Mouse (Mus musculus) lung, embryonic 14.5 days (tissue): ENCODE data around the gene Zcchc14. TPM values are rescaled to one million over a fixed set of nuclear protein-coding genes. Genes with fewer than 3 reads are reported as not detected.

Experiments used
- ATAC-seq: fragments of 200-750 bp; cut with Nextera tagmentation; 2 replicates; pipeline ENCODE4 v1.8.0; 2017; ENCODE audit warnings: mild to moderate bottlenecking, moderate TSS enrichment, moderate library complexity; ENCODE audit not compliant: insufficient read depth
- DNase-seq: peaks from one replicate; pipeline ENCODE4 v3.0.0-alpha.2; 2015
- H3K27ac ChIP-seq: fragments of 300-500 bp; sonication (generic); 2 replicates; pipeline ENCODE4 v1.5.1; 2014; ENCODE audit warnings: low read depth, mild to moderate bottlenecking, moderate library complexity
- H3K27me3 ChIP-seq: fragments of 300-500 bp; sonication (generic); 2 replicates; pipeline ENCODE4 v1.6.1; 2014; ENCODE audit warnings: low read length, control low read depth; ENCODE audit not compliant: insufficient read depth
- H3K36me3 ChIP-seq: fragments of 300-500 bp; sonication (generic); 2 replicates; pipeline ENCODE4 v1.6.1; 2014; ENCODE audit warnings: control low read depth; ENCODE audit not compliant: insufficient read depth
- H3K4me1 ChIP-seq: fragments of 300-500 bp; sonication (generic); 2 replicates; pipeline ENCODE4 v1.6.1; 2014; ENCODE audit warnings: antibody characterized with exemption, control low read depth; ENCODE audit not compliant: insufficient read depth
- H3K4me2 ChIP-seq: fragments of 300-500 bp; sonication (generic); 2 replicates; pipeline ENCODE4 v1.6.1; 2014; ENCODE audit warnings: mild to moderate bottlenecking
- H3K4me3 ChIP-seq: fragments of 300-500 bp; sonication (generic); 2 replicates; pipeline ENCODE4 v1.5.1; 2014; ENCODE audit warnings: low read depth, low read length
- H3K9ac ChIP-seq: fragments of 300-500 bp; sonication (generic); 2 replicates; pipeline ENCODE4 v1.6.1; 2014
- H3K9me3 ChIP-seq: fragments of 300-500 bp; sonication (generic); 2 replicates; pipeline ENCODE4 v1.6.1; 2016; ENCODE audit warnings: low read depth, low read length, control low read depth
- CTCF ChIP-seq: IDR thresholded peaks from 2 replicates; pipeline ENCODE4 v1.5.1; 2016; ENCODE audit warnings: antibody characterized with exemption, low read depth
- WGBS: fragments of 180-500 bp; shearing (Covaris S2); extraction: QIAGEN DNeasy Blood & Tissue Kit; methylation state at CpG from one replicate; pipeline ENCODE4 v1.1.7; 2014; 5-methylcytosine and 5-hydroxymethylcytosine counted together
- polyA plus RNA-seq: library from polyadenylated mRNA; unstranded; fragments of >200 nt; fragmentation: Nextera tagmentation; extraction: Ambion mirVana; gene quantifications from 2 replicates; pipeline ENCODE4 v1.2.1, GENCODE M21; 2014

Zcchc14 gene
- 23.0 and 25.0 TPM in 2 replicates for polyA plus RNA-seq

- Histone ChIP-seq H3K36me3 (0 out of 2 replicates have a peak, but pooled peaks cover 10% of the 10 kb centered on the region), H3K4me1 (peaks cover 27% of the 10 kb centered on the region), H3K4me2 (peak within 1 kb of the TSS; percentile 98), H3K27me3 (no peaks in the 10 kb centered on the region), H3K9me3 (no peaks in the 10 kb centered on the region), H3K9ac (peak within 1 kb of the TSS; percentile 86), H3K27ac (peak within 1 kb of the TSS; percentile 89), H3K4me3 (peak within 1 kb of the TSS; percentile 77)
- peak; percentile 99 for DNase-seq
- no peak for TF ChIP-seq CTCF
- ATAC-seq, result peak; percentile 99
- WGBS, result under 1% methylated on average over 66 of the region's 67 CpGs
Observed at GRCm38 (mm10) chr8:121652774-121653323, at the start of gene Zcchc14. TSS of gene Zcchc14 (minus strand) at chr8:121652901.

- WGBS, result 86% methylated on average over 2 of the region's 2 CpGs
- Histone ChIP-seq H3K9ac (no peak overlapping the region), H3K9me3 (no peaks in the 10 kb centered on the region), H3K4me1 (no peaks in the 10 kb centered on the region), H3K36me3 (no peaks in the 10 kb centered on the region), H3K27me3 (no peaks in the 10 kb centered on the region), H3K4me2 (no peak overlapping the region), H3K4me3 (no peak overlapping the region), H3K27ac (no peak overlapping the region)
- DNase-seq (no peak), ATAC-seq (no peak)
- no peak for TF ChIP-seq CTCF
Observed at GRCm38 (mm10) chr8:121699936-121700335, 47.2 kb upstream of the Zcchc14 start.

GRCm38 (mm10) chr8:121698615-121699101 is 46.0 kb upstream of the Zcchc14 start:
- H3K4me3 ChIP-seq, result peak overlapping the region; percentile 21
- WGBS, result 3% methylated on average over 9 of the region's 9 CpGs
- H3K9ac ChIP-seq, result 0 out of 2 replicates have a peak overlapping the region, but pooled peaks have one; percentile 4
- no peak for TF ChIP-seq CTCF
- no peaks in the 10 kb centered on the region for H3K36me3 ChIP-seq
- peak overlapping the region; percentile 26; the same call in 1 of the 2 replicates for H3K27ac ChIP-seq
- ATAC-seq, result peak; percentile 63
- no peaks in the 10 kb centered on the region for H3K27me3 ChIP-seq
- DNase-seq, result peak; percentile 32
- H3K9me3 ChIP-seq, result no peaks in the 10 kb centered on the region
- peak overlapping the region; percentile 61 for H3K4me2 ChIP-seq
- no peaks in the 10 kb centered on the region for H3K4me1 ChIP-seq

- Histone ChIP-seq H3K4me1 (no peaks in the 10 kb centered on the region), H3K36me3 (no peaks in the 10 kb centered on the region), H3K4me3 (peak overlapping the region; percentile 21), H3K27ac (peak overlapping the region; percentile 26; the same call in 1 of the 2 replicates), H3K4me2 (peak overlapping the region; percentile 61), H3K9me3 (no peaks in the 10 kb centered on the region), H3K9ac (peak overlapping the region; percentile 4; the same call in 1 of the 2 replicates), H3K27me3 (no peaks in the 10 kb centered on the region)
- WGBS, result 3% methylated on average over 17 of the region's 17 CpGs
- ATAC-seq, result peak; percentile 67
- TF ChIP-seq CTCF, result no peak
- peak; percentile 66 for DNase-seq
Observed at GRCm38 (mm10) chr8:121697735-121698614, 45.3 kb upstream of the Zcchc14 start.

GRCm38 (mm10) chr8:121695585-121696184 is 43.0 kb upstream of the Zcchc14 start:
- DNase-seq, result no peak
- no peak for TF ChIP-seq CTCF
- 65% methylated on average over 6 of the region's 6 CpGs for WGBS

GRCm38 (mm10) chr8:121694453-121694852 is 41.8 kb upstream of the Zcchc14 start:
- TF ChIP-seq CTCF, result peak; percentile 84
- ATAC-seq (no peak), DNase-seq (peak; percentile 47)

More at GRCm38 (mm10) chr8:121695585-121696184, 43.0 kb upstream of the Zcchc14 start:
- Histone ChIP-seq H3K27ac (no peak overlapping the region), H3K9ac (no peak overlapping the region), H3K4me2 (no peak overlapping the region), H3K4me3 (no peak overlapping the region), H3K4me1 (no peaks in the 10 kb centered on the region), H3K36me3 (no peaks in the 10 kb centered on the region), H3K27me3 (no peaks in the 10 kb centered on the region), H3K9me3 (no peaks in the 10 kb centered on the region)
- no peak for ATAC-seq

More at GRCm38 (mm10) chr8:121694453-121694852, 41.8 kb upstream of the Zcchc14 start:
- Histone ChIP-seq H3K27ac (no peak overlapping the region), H3K9me3 (no peaks in the 10 kb centered on the region), H3K4me2 (no peak overlapping the region), H3K4me3 (no peak overlapping the region), H3K4me1 (no peaks in the 10 kb centered on the region), H3K36me3 (no peaks in the 10 kb centered on the region), H3K27me3 (no peaks in the 10 kb centered on the region), H3K9ac (no peak overlapping the region)
- WGBS, result 55% methylated on average over 4 of the region's 4 CpGs
